10 mouse cellular contexts compared by ENCODE assay signal in genomic region chr19:44741091-44741763, GRCm38 (mm10). TPM values are rescaled to one million over a fixed set of nuclear protein-coding genes. Genes with fewer than 3 reads are reported as not detected.
A peak's percentile ranks its signal among the peaks of the same experiment; 100 is the strongest.
DNase-seq lines count a peak whose midpoint lies in the region; ATAC-seq lines count a peak whose summit lies in the region.
"Had no signal": no experiment of that assay in that cellular context is flagged by ENCODE, and none has a peak within 500 bp of the region (broad histone marks: within the 10 kb centered on the region; RNA-seq: fewer than 3 reads in every experiment).

No protein-coding gene starts in this region.

- H3K4me2 ChIP-seq in forebrain, embryonic 11.5 days (ENCODE audit: low read depth, low read length, severe bottlenecking): peak overlapping the region; percentile 16; the same call in 1 of the 2 replicates
- no peak overlapping the region for H3K4me2 ChIP-seq in forebrain, embryonic 16.5 days (ENCODE audit: low read length)
- H3K4me2 ChIP-seq in embryonic facial prominence, embryonic 15.5 days (replicated peaks): peak overlapping the region; percentile 42
- peak overlapping the region; percentile 62 for H3K4me2 ChIP-seq in kidney, embryonic 14.5 days (replicated peaks; ENCODE audit: low read depth, low read length)
- H3K4me2 ChIP-seq in midbrain, embryonic 14.5 days (ENCODE audit: low read length): peak overlapping the region; percentile 19

- H3K36me3 ChIP-seq in forebrain, embryonic 11.5 days (ENCODE audit: control insufficient read depth, insufficient read depth, low read length): no peaks in the 10 kb centered on the region
- no peaks in the 10 kb centered on the region for H3K36me3 ChIP-seq in forebrain, embryonic 16.5 days (ENCODE audit: control insufficient read depth, insufficient read depth)
- H3K36me3 ChIP-seq in embryonic facial prominence, embryonic 15.5 days: no peaks in the 10 kb centered on the region
- H3K36me3 ChIP-seq in kidney, embryonic 14.5 days (ENCODE audit: control insufficient read depth, insufficient read depth, low read length): no peaks in the 10 kb centered on the region
- no peaks in the 10 kb centered on the region for H3K36me3 ChIP-seq in midbrain, embryonic 14.5 days (ENCODE audit: control insufficient read depth, insufficient read depth, low read length)

- peaks cover 7% of the 10 kb centered on the region; the same call in 1 of the 2 replicates for H3K4me1 ChIP-seq in forebrain, embryonic 11.5 days (replicated peaks; ENCODE audit: control insufficient read depth, insufficient read depth, low read length)
- H3K4me1 ChIP-seq in forebrain, embryonic 16.5 days (replicated peaks; ENCODE audit: control insufficient read depth, insufficient read depth, low read length): peaks cover 12% of the 10 kb centered on the region
- H3K4me1 ChIP-seq in embryonic facial prominence, embryonic 15.5 days: peaks cover 17% of the 10 kb centered on the region
- H3K4me1 ChIP-seq in kidney, embryonic 14.5 days (ENCODE audit: control insufficient read depth, insufficient read depth, low read length): peaks cover 25% of the 10 kb centered on the region
- H3K4me1 ChIP-seq in midbrain, embryonic 14.5 days (ENCODE audit: control insufficient read depth, insufficient read depth, low read length): no peaks in the 10 kb centered on the region

- no peak overlapping the region for H3K9ac ChIP-seq in forebrain, embryonic 11.5 days (ENCODE audit: low read length)
- H3K9ac ChIP-seq in forebrain, embryonic 16.5 days (replicated peaks; ENCODE audit: low read depth, low read length): no peak overlapping the region
- no peak overlapping the region for H3K9ac ChIP-seq in embryonic facial prominence, embryonic 15.5 days
- peak overlapping the region; percentile 63 for H3K9ac ChIP-seq in kidney, embryonic 14.5 days (ENCODE audit: low read depth, low read length)
- no peak overlapping the region for H3K9ac ChIP-seq in midbrain, embryonic 14.5 days (replicated peaks; ENCODE audit: low read length)

- peaks cover 87% of the 10 kb centered on the region for H3K27me3 ChIP-seq in forebrain, embryonic 11.5 days (ENCODE audit: control insufficient read depth, insufficient read depth, low read length)
- H3K27me3 ChIP-seq in forebrain, embryonic 16.5 days (replicated peaks; ENCODE audit: control insufficient read depth, insufficient read depth, low read length): peaks cover 91% of the 10 kb centered on the region
- H3K27me3 ChIP-seq in embryonic facial prominence, embryonic 15.5 days: peaks cover 99% of the 10 kb centered on the region
- H3K27me3 ChIP-seq in kidney, embryonic 14.5 days (ENCODE audit: control insufficient read depth, insufficient read depth, low read length): peaks cover 56% of the 10 kb centered on the region
- peaks cover 100% of the 10 kb centered on the region for H3K27me3 ChIP-seq in midbrain, embryonic 14.5 days (ENCODE audit: control insufficient read depth, insufficient read depth, low read length)

- peak; percentile 69 for DNase-seq in forebrain, embryonic 11.5 days (ENCODE audit: low spot score)
- peak; percentile 39 for DNase-seq in midbrain, embryonic 14.5 days
- no peak for DNase-seq in gastrocnemius, adult 8-10 months (ENCODE audit: low spot score in 2 of 2)
- DNase-seq in right cerebral cortex, postnatal 10 days (ENCODE audit: low spot score in 2 of 2): no peak
- DNase-seq in right cerebral cortex, adult 2 months (ENCODE audit: low spot score in 2 of 2): no peak

- under 1% methylated on average over 48 of the region's 48 CpGs for WGBS in forebrain, embryonic 11.5 days
- WGBS in forebrain, embryonic 16.5 days: under 1% methylated on average over 48 of the region's 48 CpGs
- WGBS in embryonic facial prominence, embryonic 15.5 days: 1% methylated on average over 48 of the region's 48 CpGs
- 1% methylated on average over 48 of the region's 48 CpGs for WGBS in kidney, embryonic 14.5 days
- WGBS in midbrain, embryonic 14.5 days: under 1% methylated on average over 48 of the region's 48 CpGs

- no peaks in the 10 kb centered on the region for H3K9me3 ChIP-seq in forebrain, embryonic 11.5 days (ENCODE audit: control insufficient read depth, low read length)
- no peaks in the 10 kb centered on the region for H3K9me3 ChIP-seq in forebrain, embryonic 16.5 days (ENCODE audit: control insufficient read depth, low read length)
- H3K9me3 ChIP-seq in embryonic facial prominence, embryonic 15.5 days (replicated peaks): no peaks in the 10 kb centered on the region
- H3K9me3 ChIP-seq in kidney, embryonic 14.5 days (ENCODE audit: control insufficient read depth, low read length): 0 out of 2 replicates have a peak, but pooled peaks cover 2% of the 10 kb centered on the region
- H3K9me3 ChIP-seq in midbrain, embryonic 14.5 days (ENCODE audit: control insufficient read depth, low read length): no peaks in the 10 kb centered on the region

- no peak for ATAC-seq in forebrain, embryonic 11.5 days (replicated peaks; ENCODE audit: low FRiP score)
- no peak for ATAC-seq in forebrain, embryonic 16.5 days
- ATAC-seq in embryonic facial prominence, embryonic 15.5 days (ENCODE audit: insufficient number of reproducible peaks, low FRiP score, low TSS enrichment, low read depth): no peak
- ATAC-seq in kidney, embryonic 14.5 days (ENCODE audit: low FRiP score, low TSS enrichment): peak; percentile 70
- no peak for ATAC-seq in midbrain, embryonic 14.5 days (ENCODE audit: low FRiP score, low TSS enrichment)

- H3K27ac ChIP-seq in forebrain, embryonic 11.5 days (ENCODE audit: low read depth, low read length): no peak overlapping the region
- no peak overlapping the region for H3K27ac ChIP-seq in forebrain, embryonic 16.5 days (ENCODE audit: low read length)
- H3K27ac ChIP-seq in embryonic facial prominence, embryonic 15.5 days (replicated peaks): no peak overlapping the region
- H3K27ac ChIP-seq in kidney, embryonic 14.5 days (ENCODE audit: low read depth, low read length): peak overlapping the region; percentile 98
- H3K27ac ChIP-seq in midbrain, embryonic 14.5 days (replicated peaks; ENCODE audit: low read depth, low read length): no peak overlapping the region
- H3K27ac ChIP-seq: left cerebral cortex, adult 2 months had no signal

- H3K4me3 ChIP-seq in forebrain, embryonic 11.5 days (ENCODE audit: low read depth, low read length): no peak overlapping the region
- H3K4me3 ChIP-seq in forebrain, embryonic 16.5 days (replicated peaks; ENCODE audit: low read length): no peak overlapping the region
- H3K4me3 ChIP-seq in embryonic facial prominence, embryonic 15.5 days (replicated peaks): peak overlapping the region; percentile 21
- H3K4me3 ChIP-seq in kidney, embryonic 14.5 days (ENCODE audit: low read length): peak overlapping the region; percentile 38
- H3K4me3 ChIP-seq in midbrain, embryonic 14.5 days (replicated peaks; ENCODE audit: low read depth, low read length): 0 out of 2 replicates have a peak overlapping the region, but pooled peaks have one; percentile 4
- H3K4me3 ChIP-seq: left cerebral cortex, adult 2 months had no signal

RNA-seq across cellular contexts. Expression of gene Pax2, which starts 14.6 kb away (rescaled TPM):
- 0.20 and 0.39 TPM in 2 replicates for polyA plus RNA-seq in forebrain, embryonic 11.5 days (2014; fragmentation: Nextera tagmentation; extraction: Ambion mirVana)
- 0.07 TPM in 1 of 2 replicates, not detected in the other for polyA plus RNA-seq in forebrain, embryonic 16.5 days (2015; fragmentation: Nextera tagmentation; extraction: Ambion mirVana)
- polyA plus RNA-seq in embryonic facial prominence, embryonic 15.5 days (2015; fragmentation: Nextera tagmentation; extraction: Ambion mirVana): 0.08 TPM in 1 of 2 replicates, not detected in the other
- 43.3 and 55.9 TPM in 2 replicates for polyA plus RNA-seq in kidney, embryonic 14.5 days (2014; fragmentation: Nextera tagmentation; extraction: Ambion mirVana)
- 1.7 and 1.9 TPM in 2 replicates for polyA plus RNA-seq in midbrain, embryonic 14.5 days (2014; fragmentation: Nextera tagmentation; extraction: Ambion mirVana)
- not detected for total RNA-seq in gastrocnemius, adult 8-10 months (2022)
- polyA plus RNA-seq: C2C12 had no signal

Comparison
In these comparisons a context has a peak if more than half of its experiments do, and no peak if none do; other contexts are left out.
1. DNase-seq: peak in forebrain, embryonic 11.5 days (single experiment) and midbrain, embryonic 14.5 days (single experiment); none in gastrocnemius, adult 8-10 months (0 of 2), right cerebral cortex, postnatal 10 days (0 of 2) and right cerebral cortex, adult 2 months (0 of 2).
2. H3K4me3 ChIP-seq: peak in embryonic facial prominence, embryonic 15.5 days (single experiment), kidney, embryonic 14.5 days (single experiment) and midbrain, embryonic 14.5 days (single experiment); none in forebrain, embryonic 11.5 days (single experiment) and forebrain, embryonic 16.5 days (single experiment).
3. RNA of gene Pax2, which starts 14.6 kb away (polyA plus RNA-seq): 43.3 to 55.9 TPM in kidney, embryonic 14.5 days; 1.7 to 1.9 TPM in midbrain, embryonic 14.5 days, 0.20 to 0.39 TPM in forebrain, embryonic 11.5 days, 0.08 TPM in embryonic facial prominence, embryonic 15.5 days and 0.07 TPM in forebrain, embryonic 16.5 days; every median in the first group is over 10 times any median in the second.